Mouse (Mus musculus): Measurements from ENCODE around the gene Shkbp1.
A peak's percentile ranks its signal among the peaks of the same experiment; 100 is the strongest.

Shkbp1 gene

GRCm38 (mm10) chr7:27366082-27366844 lies 10.4 kb upstream of the Shkbp1 start:
- DNase-seq (ENCODE audit: low spot score in 2 of 2) = no peak

GRCm38 (mm10) chr7:27364379-27364778 lies 8.6 kb upstream of the Shkbp1 start:
- DNase-seq (ENCODE audit: low spot score in 2 of 2) = no peak

- DNase-seq (ENCODE audit: low spot score in 2 of 2) = peak; percentile 97 to 98
These were observed 5.6 kb upstream of the Shkbp1 start for GRCm38 (mm10) chr7:27361283-27361946.

GRCm38 (mm10) chr7:27360749-27361148 lies 4.9 kb upstream of the Shkbp1 start:
- no peak for DNase-seq (ENCODE audit: low spot score in 2 of 2)

GRCm38 (mm10) chr7:27359706-27360358 lies 4.0 kb upstream of the Shkbp1 start:
- no peak for DNase-seq (ENCODE audit: low spot score in 2 of 2)

- no peak for DNase-seq (ENCODE audit: low spot score in 2 of 2)
These were observed 3.3 kb upstream of the Shkbp1 start for GRCm38 (mm10) chr7:27359162-27359561.

GRCm38 (mm10) chr7:27357595-27357978 lies 1.8 kb upstream of the Shkbp1 start:
- DNase-seq (ENCODE audit: low spot score in 2 of 2) = no peak

GRCm38 (mm10) chr7:27356861-27357594 lies 1.2 kb upstream of the Shkbp1 start, which contains the start of gene Gm20479:
TSS of gene Gm20479 (minus strand) at chr7:27357419.
- DNase-seq (ENCODE audit: low spot score in 2 of 2) = no peak

GRCm38 (mm10) chr7:27356248-27356647 lies 429 bp upstream of the Shkbp1 start:
- no peak for DNase-seq (ENCODE audit: low spot score in 2 of 2)

GRCm38 (mm10) chr7:27355261-27355660 lies 558 bp downstream of the Shkbp1 start:
- DNase-seq (ENCODE audit: low spot score in 2 of 2) = no peak

GRCm38 (mm10) chr7:27354783-27355182 lies 1.0 kb downstream of the Shkbp1 start:
- no peak for DNase-seq (ENCODE audit: low spot score in 2 of 2)

GRCm38 (mm10) chr7:27354144-27354543 lies 1.7 kb downstream of the Shkbp1 start:
- DNase-seq (ENCODE audit: low spot score in 2 of 2) = no peak

- no peak for DNase-seq (ENCODE audit: low spot score in 2 of 2)
These were observed 10.4 kb downstream of the Shkbp1 start for GRCm38 (mm10) chr7:27345444-27345843.

- DNase-seq (ENCODE audit: low spot score in 2 of 2) = no peak
These were observed 13.2 kb downstream of the Shkbp1 start for GRCm38 (mm10) chr7:27342595-27342994.

GRCm38 (mm10) chr7:27339519-27339918 lies 16.3 kb downstream of the Shkbp1 start:
- DNase-seq (ENCODE audit: low spot score in 2 of 2) = no peak

GRCm38 (mm10) chr7:27339114-27339513 lies 16.7 kb downstream of the Shkbp1 start:
- DNase-seq (ENCODE audit: low spot score in 2 of 2) = no peak

- DNase-seq (ENCODE audit: low spot score in 2 of 2) = no peak
These were observed 18.5 kb downstream of the Shkbp1 start, which contains the start of gene Ltbp4 for GRCm38 (mm10) chr7:27337175-27337853. TSS of gene Ltbp4 (minus strand) at chr7:27337692.

- peak; percentile 84 to 94 for DNase-seq (ENCODE audit: low spot score in 2 of 2)
These were observed 19.6 kb downstream of the Shkbp1 start for GRCm38 (mm10) chr7:27335928-27336823.

GRCm38 (mm10) chr7:27335011-27335720 lies 20.7 kb downstream of the Shkbp1 start:
- no peak for DNase-seq (ENCODE audit: low spot score in 2 of 2)
